Mouse (Mus musculus): Measurements from ENCODE around the gene Ptgfrn.

GRCm38 (mm10) chr3:101143465-101143864 is 33.4 kb upstream of the Ptgfrn start:
- TF ChIP-seq POLR2A (IDR thresholded peaks at IDR 0.05; ENCODE audit: control insufficient read depth in 1 of 2, insufficient read depth in 1 of 2, low read depth in 1 of 2, low read length in 2 of 2, poor library complexity in 1 of 2) (no peak), CTCF (IDR thresholded peaks at IDR 0.05 in 2 of 3, conservative IDR thresholded peaks at IDR 0.05 in 1 of 3; ENCODE audit: control insufficient read depth in 1 of 3, insufficient read depth in 1 of 3, low read depth in 2 of 3, low read length in 3 of 3, poor library complexity in 1 of 3, severe bottlenecking in 1 of 3) (no peak), EP300 (IDR thresholded peaks at IDR 0.05; ENCODE audit: low read depth in 1 of 2, low read length in 2 of 2) (no peak), E2F4 (IDR thresholded peaks at IDR 0.05; ENCODE audit: borderline replicate concordance, low read depth, low read length) (no peak), ZMIZ1 (IDR thresholded peaks at IDR 0.05; ENCODE audit: low read depth, low read length) (no peak), SIN3A (IDR thresholded peaks at IDR 0.05; ENCODE audit: low read length) (no peak), USF1 (IDR thresholded peaks at IDR 0.05; ENCODE audit: low read depth, low read length) (no peak), ZC3H11A (IDR thresholded peaks at IDR 0.05; ENCODE audit: low read depth, low read length) (no peak), MEF2A (IDR thresholded peaks at IDR 0.05; ENCODE audit: extremely low read depth, insufficient replicate concordance, low read depth, low read length, poor library complexity, severe bottlenecking) (no peak), ZNF384 (IDR thresholded peaks at IDR 0.05; ENCODE audit: low read depth, low read length) (no peak), USF2 (IDR thresholded peaks at IDR 0.05; ENCODE audit: borderline replicate concordance in 1 of 2, insufficient read depth in 1 of 2, low read depth in 1 of 2, low read length in 2 of 2) (no peak), ETS1 (IDR thresholded peaks at IDR 0.05; ENCODE audit: low read depth, low read length) (no peak), CHD2 (IDR thresholded peaks at IDR 0.05; ENCODE audit: low read length) (no peak), MAX (IDR thresholded peaks at IDR 0.05; ENCODE audit: low read length) (no peak)
